Mouse (Mus musculus) c-Kit-positive CD71-positive TER-119-positive erythroid progenitor cells, embryonic 14.5 days (primary cell): ENCODE results near the gene Ccdc141.
A peak's percentile ranks its signal among the peaks of the same experiment; 100 is the strongest.

ENCODE experiments used
- DNase-seq: peaks from one replicate; pipeline ENCODE4 v3.0.0-alpha.2; 2013; ENCODE audit warnings: low spot score

The Ccdc141 gene

GRCm38 (mm10) chr2:76977650-76978049 lies 192.8 kb downstream of the Ccdc141 start:
- no peak for DNase-seq

- DNase-seq: no peak
Observed at GRCm38 (mm10) chr2:76972051-76972450, 198.4 kb downstream of the Ccdc141 start.

DNA sequence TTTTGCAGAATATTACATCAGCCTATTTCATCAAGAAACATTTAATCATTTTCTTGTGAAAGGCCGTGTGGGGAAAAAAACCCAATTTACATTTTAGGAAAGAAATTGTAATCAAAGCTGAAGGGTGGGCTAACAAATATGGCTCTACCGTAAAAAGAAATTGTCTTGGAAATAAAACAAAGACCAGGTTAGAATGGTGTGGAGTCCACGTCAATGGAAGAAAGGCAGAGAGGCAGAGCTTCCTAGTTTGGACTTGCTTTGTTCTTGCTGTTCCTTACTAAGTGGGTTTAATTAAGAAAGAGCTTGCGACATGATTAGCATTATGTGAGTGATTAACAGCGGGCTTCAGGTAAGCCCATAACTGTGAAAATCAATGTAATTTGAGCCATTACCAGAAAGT lies 199.4 kb downstream of the Ccdc141 start:
- no peak for DNase-seq

DNA sequence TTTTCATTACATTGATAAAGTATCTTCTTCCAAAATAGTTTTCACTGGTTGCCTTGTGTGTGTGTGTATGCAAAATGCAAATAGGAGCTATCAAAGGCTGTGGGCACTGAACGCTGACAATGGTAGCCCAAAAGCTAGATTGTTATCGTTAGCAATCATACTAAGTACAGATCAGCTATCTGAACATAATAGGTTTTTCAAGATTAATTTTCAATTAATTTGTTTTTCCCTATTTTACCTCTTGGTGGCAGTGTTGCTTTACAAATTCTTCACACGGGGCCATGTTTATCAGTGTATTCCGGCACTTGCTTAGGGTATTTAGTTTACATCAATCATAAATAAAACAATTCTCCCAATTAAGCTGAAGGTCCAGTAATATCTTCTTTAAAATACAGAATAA lies 199.8 kb downstream of the Ccdc141 start:
- peak; percentile 7 for DNase-seq

- no peak for DNase-seq
Observed at GRCm38 (mm10) chr2:76970204-76970603, 200.2 kb downstream of the Ccdc141 start.

DNA sequence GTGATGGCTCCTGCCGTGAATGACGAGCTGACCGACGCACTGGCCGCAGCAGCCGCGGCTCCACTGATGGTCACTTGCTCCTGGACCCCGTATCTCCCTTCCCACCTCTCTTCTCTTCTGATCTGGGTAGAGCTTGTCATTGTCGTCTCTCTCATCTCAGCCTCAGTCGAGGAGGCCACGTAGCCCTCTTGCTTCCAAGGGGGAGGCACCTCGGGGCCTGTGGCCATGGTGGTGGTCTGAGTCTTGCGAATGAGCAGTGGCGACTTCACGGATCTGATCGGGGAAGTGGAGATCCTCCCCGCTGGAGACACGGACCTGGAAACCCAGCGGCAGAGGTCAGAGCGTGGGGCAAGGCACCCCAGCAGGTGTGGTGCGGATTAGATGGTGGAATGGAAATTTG lies 200.8 kb downstream of the Ccdc141 start:
- DNase-seq: no peak

DNA sequence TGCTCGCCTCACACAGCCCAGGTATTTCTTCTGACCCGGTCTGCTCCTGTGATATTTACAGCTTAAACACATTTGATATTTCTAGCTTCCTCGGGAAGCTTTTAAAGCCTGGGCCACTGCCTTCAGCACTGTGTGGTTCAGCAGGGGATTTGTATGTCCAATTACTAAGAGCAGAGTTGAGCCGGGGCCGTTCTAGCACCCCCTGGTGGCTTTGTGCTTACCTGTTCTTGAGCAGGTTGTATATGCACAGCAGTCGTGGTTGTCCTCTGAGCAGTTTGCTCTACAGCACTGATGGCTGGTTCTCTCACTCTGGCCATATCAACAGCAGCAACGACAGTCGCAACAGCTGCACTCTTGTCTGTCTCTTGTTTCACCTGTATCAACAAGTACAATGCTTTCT lies 201.5 kb downstream of the Ccdc141 start:
- DNase-seq: peak; percentile 5

DNA sequence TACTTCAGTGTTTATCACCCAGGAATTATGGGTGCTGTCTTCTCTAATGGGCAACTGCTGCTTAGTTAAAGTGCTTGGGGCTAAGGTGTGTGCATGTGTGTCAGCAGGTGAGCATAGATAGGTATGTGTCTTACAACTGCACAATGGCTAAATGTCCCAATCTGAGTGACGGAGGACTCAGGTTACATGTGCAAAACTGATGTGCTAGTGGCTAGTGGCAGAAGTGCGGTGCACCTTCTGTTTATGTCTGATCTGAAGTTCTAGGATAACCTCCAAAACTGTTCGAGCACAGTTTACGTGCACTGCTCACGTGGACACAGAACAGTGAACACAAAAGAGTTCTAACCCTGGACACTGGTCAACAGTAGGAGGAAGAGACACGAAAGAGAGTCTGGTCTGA lies 203.9 kb downstream of the Ccdc141 start:
- DNase-seq: no peak

GRCm38 (mm10) chr2:76966013-76966412 lies 204.4 kb downstream of the Ccdc141 start:
- DNase-seq: no peak

DNA sequence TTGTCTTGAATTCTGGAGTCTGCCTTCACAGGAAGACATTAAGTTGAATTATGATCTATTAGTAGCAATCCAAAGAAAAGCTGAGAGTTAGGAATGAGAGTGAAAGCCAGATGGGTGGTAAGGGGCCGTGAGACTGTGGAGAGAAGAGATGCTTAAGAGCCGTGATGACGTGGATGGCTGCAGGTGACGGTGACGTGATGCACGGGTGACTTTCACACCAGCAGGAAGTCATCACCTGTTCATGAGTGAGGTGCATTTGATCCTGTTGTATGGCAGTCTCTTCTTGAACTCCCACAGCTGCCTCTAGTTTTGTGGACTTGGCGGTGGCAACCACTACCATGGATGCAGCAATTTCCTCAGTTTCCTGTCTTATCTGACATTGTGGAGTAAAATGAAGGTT lies 204.9 kb downstream of the Ccdc141 start:
- no peak for DNase-seq

- no peak for DNase-seq
Observed at GRCm38 (mm10) chr2:76962045-76962432, 208.4 kb downstream of the Ccdc141 start.

DNA sequence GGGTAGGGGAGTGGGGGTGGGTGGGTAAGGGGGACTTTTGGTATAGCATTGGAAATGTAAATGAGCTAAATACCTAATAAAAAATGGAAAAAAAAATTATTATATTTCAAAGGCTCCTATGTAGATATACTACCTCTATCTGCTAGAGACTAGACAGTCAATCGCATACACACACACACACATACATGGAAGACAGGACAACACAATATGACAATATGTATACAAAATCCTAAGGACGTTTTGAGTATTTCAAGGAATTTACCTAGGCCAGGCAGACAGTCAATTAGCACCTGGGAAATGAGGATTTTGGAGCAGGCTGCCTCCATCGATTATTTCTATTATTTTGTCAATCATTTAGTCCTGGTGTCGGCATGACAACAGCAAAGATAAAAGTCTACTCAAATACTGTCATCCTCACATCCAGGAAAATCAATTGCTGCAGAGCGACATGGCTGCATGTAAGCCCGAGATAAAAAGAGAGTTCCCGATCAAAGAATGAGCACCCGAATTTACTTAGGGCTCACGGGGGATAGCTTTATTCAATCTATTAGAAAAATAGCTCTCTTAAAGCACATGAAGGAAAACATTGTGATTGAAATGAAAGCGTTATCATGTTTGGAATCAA lies 208.9 kb downstream of the Ccdc141 start:
- DNase-seq: no peak
